Mouse (Mus musculus) bone marrow macrophage, adult 2 months (primary cell): ENCODE measurements around the gene Rundc1.

Experiments used
- CTCF ChIP-seq: IDR thresholded peaks from 2 replicates; pipeline ENCODE4 v1.5.1; 2012; ENCODE audit warnings: low read depth, mild to moderate bottlenecking, low read length, moderate library complexity
- POLR2A ChIP-seq: IDR thresholded peaks from 2 replicates; pipeline ENCODE4 v1.6.1; 2012; ENCODE audit warnings: mild to moderate bottlenecking, low read depth, low read length, borderline replicate concordance

GRCm38 (mm10) chr11:101480912-101481311 lies 56.0 kb downstream of the Rundc1 start:
- TF ChIP-seq POLR2A (no peak), CTCF (no peak)
